Mouse (Mus musculus) neural tube, embryonic 11.5 days (tissue): ENCODE measurements around the gene Wfikkn1. TPM values are rescaled to one million over a fixed set of nuclear protein-coding genes. Genes with fewer than 3 reads are reported as not detected.
"Not testable (repeated sequence)": the region's sequence is repeated elsewhere in the genome, so short reads cannot be mapped to it uniquely, and the experiment has no call there.

ENCODE experiments used
- ATAC-seq: fragments of 200-750 bp; cut with Nextera tagmentation; 2 replicates; pipeline ENCODE4 v1.8.0; 2017; ENCODE audit warnings: moderate number of reproducible peaks, mild to moderate bottlenecking, moderate TSS enrichment, moderate library complexity; ENCODE audit not compliant: insufficient read depth, low FRiP score, low TSS enrichment
- DNase-seq: peaks from one replicate; pipeline ENCODE4 v3.0.0-alpha.2; 2015; ENCODE audit warnings: low spot score
- H3K27ac ChIP-seq: fragments of 300-500 bp; sonication (generic); 2 replicates; pipeline ENCODE4 v1.5.1; 2014; ENCODE audit warnings: low read depth, mild to moderate bottlenecking, low read length
- H3K27me3 ChIP-seq: fragments of 300-500 bp; sonication (generic); 2 replicates; pipeline ENCODE4 v1.6.1; 2014; ENCODE audit warnings: mild to moderate bottlenecking, low read length, mixed read lengths; ENCODE audit not compliant: control insufficient read depth, insufficient read depth
- H3K36me3 ChIP-seq: fragments of 300-500 bp; sonication (generic); 2 replicates; pipeline ENCODE4 v1.6.1; 2014; ENCODE audit warnings: mild to moderate bottlenecking, low read length, moderate library complexity, mixed read lengths; ENCODE audit not compliant: control insufficient read depth, insufficient read depth
- H3K4me1 ChIP-seq: fragments of 300-500 bp; sonication (generic); 2 replicates; pipeline ENCODE4 v1.6.1; 2014; ENCODE audit warnings: low read length, mixed read lengths; ENCODE audit not compliant: control insufficient read depth, insufficient read depth
- H3K4me2 ChIP-seq: fragments of 300-500 bp; sonication (generic); 2 replicates; pipeline ENCODE4 v1.6.1; 2014; ENCODE audit warnings: low read depth, mild to moderate bottlenecking, moderate library complexity
- H3K4me3 ChIP-seq: fragments of 300-500 bp; sonication (generic); 2 replicates; pipeline ENCODE4 v1.5.1; 2014; ENCODE audit warnings: low read depth, low read length
- H3K9ac ChIP-seq: fragments of 300-500 bp; sonication (generic); 2 replicates; pipeline ENCODE4 v1.6.1; 2014; ENCODE audit warnings: mild to moderate bottlenecking, low read length
- H3K9me3 ChIP-seq: fragments of 300-500 bp; sonication (generic); 2 replicates; pipeline ENCODE4 v1.6.1; 2016; ENCODE audit warnings: low read length; ENCODE audit not compliant: control insufficient read depth
- WGBS: fragments of 180-500 bp; shearing (Covaris S2); extraction: QIAGEN DNeasy Blood & Tissue Kit; methylation state at CpG from one replicate; pipeline ENCODE4 v1.1.7; 2014; 5-methylcytosine and 5-hydroxymethylcytosine counted together
- polyA plus RNA-seq: library from polyadenylated mRNA; unstranded; fragments of >200 nt; fragmentation: Nextera tagmentation; extraction: Ambion mirVana; gene quantifications from 2 replicates; pipeline ENCODE4 v1.2.1, GENCODE M21; 2014

Gene Wfikkn1
- polyA plus RNA-seq, 1 experiment from 2014 or later, result 1.7 TPM

- peak overlapping the region; percentile 72 for H3K4me3 ChIP-seq
- peaks cover 17% of the 10 kb centered on the region for H3K4me1 ChIP-seq
- ATAC-seq, result peak; percentile 84
- no peaks in the 10 kb centered on the region for H3K27me3 ChIP-seq
- peak; percentile 92 for DNase-seq
- 1% methylated on average over 59 of the region's 59 CpGs for WGBS
- no peaks in the 10 kb centered on the region for H3K9me3 ChIP-seq
- H3K27ac ChIP-seq, result peak overlapping the region; percentile 85
- peaks cover 7% of the 10 kb centered on the region; the same call in 1 of the 2 replicates for H3K36me3 ChIP-seq
- H3K4me2 ChIP-seq, result peak overlapping the region; percentile 97
- peak overlapping the region; percentile 86 for H3K9ac ChIP-seq
Measured at GRCm38 (mm10) chr17:25875171-25876136, 5.2 kb downstream of the Wfikkn1 start.

- peak; percentile 58 for ATAC-seq
- H3K9me3 ChIP-seq, result no peaks in the 10 kb centered on the region
Measured at GRCm38 (mm10) chr17:25874721-25875170, 5.9 kb downstream of the Wfikkn1 start, which contains the start of gene Mettl26. TSS of gene Mettl26 (plus strand) at chr17:25875074.

GRCm38 (mm10) chr17:25874148-25874720 is 6.4 kb downstream of the Wfikkn1 start:
- 8% methylated on average over 14 of the region's 14 CpGs for WGBS
- ATAC-seq, result no peak
- H3K4me1 ChIP-seq, result peaks cover 13% of the 10 kb centered on the region

More at GRCm38 (mm10) chr17:25874721-25875170, 5.9 kb downstream of the Wfikkn1 start, which contains the start of gene Mettl26:
- Histone ChIP-seq H3K9ac (peak within 1 kb of the TSS; percentile 86), H3K36me3 (peaks cover 7% of the 10 kb centered on the region; the same call in 1 of the 2 replicates), H3K4me2 (peak within 1 kb of the TSS; percentile 97), H3K27ac (peak within 1 kb of the TSS; percentile 85), H3K4me1 (peaks cover 13% of the 10 kb centered on the region), H3K27me3 (no peaks in the 10 kb centered on the region), H3K4me3 (peak within 1 kb of the TSS; percentile 72)
- peak; percentile 93 for DNase-seq
- under 1% methylated on average over 25 of the region's 25 CpGs for WGBS

GRCm38 (mm10) chr17:25873405-25874147 is 7.1 kb downstream of the Wfikkn1 start:
- Histone ChIP-seq H3K9ac (no peak overlapping the region), H3K4me3 (no peak overlapping the region; the same call in 1 of the 2 replicates), H3K9me3 (no peaks in the 10 kb centered on the region), H3K4me2 (peak overlapping the region; percentile 97), H3K36me3 (peaks cover 2% of the 10 kb centered on the region; the same call in 1 of the 2 replicates), H3K4me1 (peaks cover 16% of the 10 kb centered on the region), H3K27me3 (no peaks in the 10 kb centered on the region), H3K27ac (no peak overlapping the region)
- ATAC-seq (no peak), DNase-seq (no peak)
- WGBS, result 78% methylated on average over 10 of the region's 11 CpGs

More at GRCm38 (mm10) chr17:25874148-25874720, 6.4 kb downstream of the Wfikkn1 start:
- no peak for DNase-seq
- peak overlapping the region; percentile 11; the same call in 1 of the 2 replicates for H3K27ac ChIP-seq
- H3K4me2 ChIP-seq, result peak overlapping the region; percentile 97
- H3K9me3 ChIP-seq, result no peaks in the 10 kb centered on the region
- peaks cover 7% of the 10 kb centered on the region; the same call in 1 of the 2 replicates for H3K36me3 ChIP-seq
- peak overlapping the region; percentile 72 for H3K4me3 ChIP-seq
- H3K27me3 ChIP-seq, result no peaks in the 10 kb centered on the region
- H3K9ac ChIP-seq, result peak overlapping the region; percentile 57

GRCm38 (mm10) chr17:25872676-25873075 is 8.0 kb downstream of the Wfikkn1 start:
- Histone ChIP-seq H3K36me3 (no peaks in the 10 kb centered on the region), H3K4me2 (no peak overlapping the region), H3K9me3 (no peaks in the 10 kb centered on the region), H3K4me3 (no peak overlapping the region), H3K27ac (no peak overlapping the region), H3K27me3 (no peaks in the 10 kb centered on the region), H3K4me1 (peaks cover 20% of the 10 kb centered on the region), H3K9ac (no peak overlapping the region)
- WGBS, result 88% methylated on average over 3 of the region's 3 CpGs
- DNase-seq (no peak), ATAC-seq (no peak)

- not testable (repeated sequence) for ATAC-seq, H3K9me3 ChIP-seq, H3K9ac ChIP-seq, H3K36me3 ChIP-seq, H3K4me3 ChIP-seq, H3K4me2 ChIP-seq, DNase-seq, H3K27me3 ChIP-seq, H3K27ac ChIP-seq
- H3K4me1 ChIP-seq, result peaks cover 22% of the 10 kb centered on the region
Measured at GRCm38 (mm10) chr17:25871566-25871965, 9.1 kb downstream of the Wfikkn1 start.

- no peak for DNase-seq
- H3K4me1 ChIP-seq, result peaks cover 13% of the 10 kb centered on the region
- WGBS, result 83% methylated on average over 2 of the region's 2 CpGs
Measured at GRCm38 (mm10) chr17:25869954-25870353, 10.7 kb downstream of the Wfikkn1 start.

GRCm38 (mm10) chr17:25869498-25869897 is 11.2 kb downstream of the Wfikkn1 start:
- no peak for DNase-seq

More at GRCm38 (mm10) chr17:25869954-25870353, 10.7 kb downstream of the Wfikkn1 start:
- Histone ChIP-seq H3K4me2 (no peak overlapping the region), H3K4me3 (no peak overlapping the region), H3K27me3 (no peaks in the 10 kb centered on the region), H3K36me3 (no peaks in the 10 kb centered on the region), H3K9me3 (no peaks in the 10 kb centered on the region), H3K27ac (no peak overlapping the region), H3K9ac (no peak overlapping the region)
- no peak for ATAC-seq

More at GRCm38 (mm10) chr17:25869498-25869897, 11.2 kb downstream of the Wfikkn1 start:
- H3K36me3 ChIP-seq, result no peaks in the 10 kb centered on the region
- no peaks in the 10 kb centered on the region for H3K9me3 ChIP-seq
- H3K9ac ChIP-seq, result no peak overlapping the region
- no peak overlapping the region for H3K4me2 ChIP-seq
- no peaks in the 10 kb centered on the region for H3K27me3 ChIP-seq
- H3K4me1 ChIP-seq, result peaks cover 13% of the 10 kb centered on the region
- H3K4me3 ChIP-seq, result no peak overlapping the region
- WGBS, result 92% methylated on average over 8 of the region's 8 CpGs
- H3K27ac ChIP-seq, result no peak overlapping the region
- no peak for ATAC-seq
